Mouse (Mus musculus) cerebellum, adult 11-12 months (tissue): ENCODE measurements around the gene Tmem116.
A peak's percentile ranks its signal among the peaks of the same experiment; 100 is the strongest.

Experiments
- DNase-seq: peaks from one replicate; pipeline ENCODE4 v3.0.0; 2022

Tmem116 gene

GRCm38 (mm10) chr5:121543370-121543769, 91.7 kb downstream of the Tmem116 start:
- no peak for DNase-seq

DNA sequence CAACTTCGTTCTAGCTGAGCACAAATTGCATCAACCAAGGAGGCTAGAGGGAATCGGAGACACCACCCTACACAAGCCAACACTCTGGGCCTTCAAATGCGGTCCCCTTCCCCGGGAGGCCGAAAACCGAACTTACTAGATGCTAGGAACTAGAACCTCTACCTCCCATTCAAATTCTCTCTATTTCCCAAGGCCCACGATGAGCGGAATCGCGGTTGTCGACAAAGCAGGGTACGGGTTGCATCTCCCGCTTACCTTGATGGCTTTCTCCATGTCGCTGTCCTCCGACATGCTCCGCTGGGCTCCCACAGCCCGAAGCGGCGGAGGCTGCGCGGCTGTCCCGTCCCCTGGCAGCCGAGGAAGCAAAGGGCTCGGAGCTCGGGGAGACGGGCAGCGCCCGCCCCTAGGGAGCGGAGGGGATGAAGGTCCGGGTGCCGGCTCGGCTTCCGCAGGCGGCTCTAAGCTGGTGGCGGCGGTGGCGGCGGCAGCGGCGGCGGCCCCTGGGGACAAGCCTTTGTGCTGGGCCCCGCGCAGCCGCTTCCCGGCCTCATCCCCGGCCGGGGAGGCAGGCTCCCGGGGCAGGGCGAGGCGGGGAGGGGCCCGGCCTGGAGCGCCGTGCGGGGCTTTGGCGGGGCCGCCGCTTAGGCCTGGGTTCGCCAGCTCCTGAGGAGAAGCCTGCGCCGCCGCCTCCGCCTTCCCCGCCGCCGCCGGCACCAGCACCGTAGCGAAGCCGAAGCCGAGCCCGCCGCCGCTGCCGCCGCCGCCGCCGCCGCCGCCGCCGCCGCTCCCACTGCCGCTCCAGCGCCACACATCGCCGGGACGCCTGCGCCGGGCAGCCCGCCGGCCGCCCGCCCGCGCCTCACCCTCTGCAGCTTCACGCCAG, 93.5 kb downstream of the Tmem116 start, which contains the start of the genes Adam1a and Gm42878:
Gene Adam1a (minus strand): TSS at position 573 of the 883 bp plus-strand sequence.
Gene Gm42878 (minus strand): TSS at position 573 of the 883 bp plus-strand sequence.
- DNase-seq = peak; percentile 38

GRCm38 (mm10) chr5:121545793-121546529, 94.3 kb downstream of the Tmem116 start, which contains the start of gene Mapkapk5:
Mapkapk5 (minus strand) TSS chr5:121545905.
- peak; percentile 97 for DNase-seq

- DNase-seq = peak; percentile 41
Observed at GRCm38 (mm10) chr5:121546530-121546895, 94.8 kb downstream of the Tmem116 start.

DNA sequence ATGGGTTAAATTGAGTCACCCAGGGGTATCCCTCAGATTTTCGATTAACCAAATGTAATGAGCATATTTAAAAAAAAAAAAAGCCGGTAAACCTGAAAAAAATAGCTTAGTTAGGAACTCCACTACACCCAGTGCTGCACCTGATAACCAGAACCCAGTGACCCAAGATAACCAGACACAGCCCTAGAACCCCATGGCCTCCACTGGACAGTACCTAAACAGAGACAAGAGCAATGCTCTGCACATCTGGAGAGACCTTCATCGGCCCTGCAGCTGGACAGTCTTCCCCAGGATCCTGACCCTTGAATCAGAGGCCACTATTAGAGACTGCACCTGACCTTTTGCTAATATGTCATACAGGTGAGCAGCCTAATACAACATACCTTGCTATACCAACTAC, 95.4 kb downstream of the Tmem116 start:
- DNase-seq = no peak

DNA sequence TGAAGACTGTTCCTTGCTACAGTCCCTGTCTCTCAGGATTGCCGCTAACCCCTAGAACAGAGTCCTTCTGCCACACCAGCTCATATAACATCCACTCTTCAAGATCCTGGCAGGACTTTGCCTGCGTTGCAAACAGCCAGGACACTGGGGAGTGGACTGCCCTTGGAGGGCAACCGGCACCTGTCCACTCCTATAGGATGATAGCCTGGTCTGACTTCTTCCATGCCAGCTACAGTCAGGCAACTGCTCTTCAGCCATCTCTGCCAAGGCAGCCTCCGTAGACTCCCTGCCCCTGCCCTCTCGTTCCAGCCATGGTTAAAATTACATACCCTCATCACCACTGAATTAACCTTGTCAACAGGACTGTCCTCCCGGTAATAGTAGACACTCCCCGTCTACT, 97.5 kb downstream of the Tmem116 start:
- no peak for DNase-seq

DNA sequence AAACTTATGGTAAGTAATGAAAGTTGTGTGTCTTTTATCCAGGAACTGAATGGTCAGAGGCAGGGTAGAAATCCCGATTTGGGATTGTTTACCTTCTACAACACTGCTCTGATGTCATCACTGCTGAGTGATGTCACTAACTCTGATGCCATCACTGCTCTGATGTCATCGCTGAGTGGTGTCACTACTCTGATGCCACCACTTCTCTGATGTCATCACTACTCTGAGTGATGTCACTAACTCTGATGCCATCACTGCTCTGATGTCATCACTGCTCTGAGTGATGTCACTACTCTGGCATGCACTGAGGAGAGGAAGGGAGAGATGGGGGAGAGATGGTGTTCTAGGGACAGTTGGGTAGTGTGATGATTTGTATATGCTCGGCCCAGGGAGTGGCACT, 110.7 kb downstream of the Tmem116 start:
- DNase-seq = no peak

- peak; percentile 53 for DNase-seq
Observed at GRCm38 (mm10) chr5:121564468-121564895, 112.8 kb downstream of the Tmem116 start.

- DNase-seq = no peak
Observed at GRCm38 (mm10) chr5:121566035-121566681, 114.5 kb downstream of the Tmem116 start.

DNA sequence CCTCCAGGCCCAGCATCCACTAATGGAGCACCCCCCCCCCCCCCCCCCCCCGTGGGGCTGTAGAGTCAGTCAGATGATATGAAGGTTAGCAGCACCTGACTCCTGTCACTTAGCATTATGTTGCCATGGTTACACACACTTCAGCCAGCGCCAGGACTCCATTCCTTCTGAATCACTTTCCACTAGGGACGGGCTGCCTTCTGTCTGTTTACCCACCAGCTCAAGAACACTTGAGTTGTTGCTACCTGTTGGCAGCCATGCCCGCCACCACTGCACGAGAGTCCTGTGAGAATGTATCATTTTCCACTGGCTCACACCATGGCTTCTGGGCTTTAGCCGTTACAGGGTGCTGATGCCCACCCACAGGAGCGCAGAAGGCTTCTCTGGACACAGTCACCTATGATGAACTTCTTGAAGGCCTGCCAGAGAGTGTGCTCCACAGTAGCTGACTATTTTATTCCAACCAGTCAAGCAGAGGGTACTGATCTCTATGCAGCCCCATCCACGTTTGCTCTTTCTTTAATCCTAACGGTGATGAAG, 118.3 kb downstream of the Tmem116 start:
- no peak for DNase-seq

DNA sequence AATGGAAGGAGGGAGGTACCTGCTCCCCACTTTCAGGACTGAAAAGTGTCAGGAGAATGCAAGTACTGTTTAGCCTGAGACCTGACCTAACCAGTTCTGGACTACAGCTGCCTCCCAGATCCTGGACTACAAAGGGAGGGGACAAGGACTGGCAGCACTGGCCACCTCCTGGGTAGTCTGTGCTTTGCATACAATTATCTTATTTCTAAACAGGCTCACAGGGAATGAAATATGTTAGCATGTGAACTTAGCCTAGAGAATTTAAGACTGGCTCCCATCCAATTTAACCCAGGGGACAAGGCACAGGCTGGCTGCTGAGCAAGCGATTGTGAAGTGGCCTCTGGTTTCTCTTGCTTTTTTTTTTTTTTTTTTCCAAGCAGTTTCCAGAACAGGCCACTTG, 119.1 kb downstream of the Tmem116 start:
- DNase-seq = no peak
